Mouse (Mus musculus): ENCODE data around the gene Sema6c.

- TF ChIP-seq EP300 (optimal IDR thresholded peaks at IDR 0.05) (no peak), CTCF (IDR thresholded peaks at IDR 0.05; ENCODE audit: low read depth) (no peak)
These were observed 27.1 kb upstream of the Sema6c start for GRCm38 (mm10) chr3:95133176-95133575.

Measured in stomach, postnatal 0 days (tissue).